Mouse (Mus musculus) neural tube, embryonic 13.5 days (tissue): ENCODE data around the gene Olfr1259. TPM values are rescaled to one million over a fixed set of nuclear protein-coding genes. Genes with fewer than 3 reads are reported as not detected.
"Not testable (repeated sequence)": the region's sequence is repeated elsewhere in the genome, so short reads cannot be mapped to it uniquely, and the experiment has no call there.

Source experiments
- ATAC-seq: fragments of 200-750 bp; cut with Nextera tagmentation; 2 replicates; pipeline ENCODE4 v1.8.0; 2017; ENCODE audit warnings: low read depth, mild to moderate bottlenecking, moderate TSS enrichment, moderate library complexity
- H3K27ac ChIP-seq: fragments of 300-500 bp; sonication (generic); replicated peaks from 2 replicates; pipeline ENCODE4 v1.5.1; 2015; ENCODE audit warnings: moderate library complexity, mild to moderate bottlenecking, inconsistent platforms
- H3K27me3 ChIP-seq: fragments of 300-500 bp; sonication (generic); 2 replicates; pipeline ENCODE4 v1.6.1; 2015; ENCODE audit warnings: mild to moderate bottlenecking, inconsistent platforms
- H3K36me3 ChIP-seq: fragments of 300-500 bp; sonication (generic); 2 replicates; pipeline ENCODE4 v1.6.1; 2015; ENCODE audit warnings: mild to moderate bottlenecking, inconsistent platforms
- H3K4me1 ChIP-seq: fragments of 300-500 bp; sonication (generic); replicated peaks from 2 replicates; pipeline ENCODE4 v1.6.1; 2015; ENCODE audit warnings: inconsistent platforms
- H3K4me2 ChIP-seq: fragments of 300-500 bp; sonication (generic); 2 replicates; pipeline ENCODE4 v1.6.1; 2015; ENCODE audit warnings: inconsistent platforms, mild to moderate bottlenecking, moderate library complexity
- H3K4me3 ChIP-seq: fragments of 300-500 bp; sonication (generic); 2 replicates; pipeline ENCODE4 v1.5.1; 2015; ENCODE audit warnings: mild to moderate bottlenecking, inconsistent platforms
- H3K9ac ChIP-seq: fragments of 300-500 bp; sonication (generic); 2 replicates; pipeline ENCODE4 v1.6.1; 2015; ENCODE audit warnings: moderate library complexity, mild to moderate bottlenecking, inconsistent platforms
- H3K9me3 ChIP-seq: fragments of 300-500 bp; sonication (generic); 2 replicates; pipeline ENCODE4 v1.6.1; 2016; ENCODE audit warnings: inconsistent platforms
- WGBS: fragments of 180-500 bp; shearing (Covaris S2); methylation state at CpG from one replicate; pipeline ENCODE4 v1.1.7; 2015; 5-methylcytosine and 5-hydroxymethylcytosine counted together
- polyA plus RNA-seq: library from polyadenylated mRNA; unstranded; fragments of >200 nt; fragmentation: Nextera tagmentation; extraction: Ambion mirVana; gene quantifications from 2 replicates; pipeline ENCODE4 v1.2.1, GENCODE M21; 2015

Gene Olfr1259
- polyA plus RNA-seq = not detected in 2 replicates

- 89% methylated on average over 5 of the region's 5 CpGs for WGBS
- Histone ChIP-seq H3K27ac (no peak within 1 kb of the TSS), H3K36me3 (no peaks in the 10 kb centered on the region), H3K4me2 (no peak within 1 kb of the TSS), H3K4me3 (no peak within 1 kb of the TSS), H3K9ac (no peak within 1 kb of the TSS), H3K4me1 (no peaks in the 10 kb centered on the region), H3K27me3 (no peaks in the 10 kb centered on the region), H3K9me3 (no peaks in the 10 kb centered on the region)
- ATAC-seq = no peak
Observed at GRCm38 (mm10) chr2:89948564-89948963, at the start of gene Olfr1259. Gene Olfr1259 (minus strand): TSS chr2:89948664.

GRCm38 (mm10) chr2:89990921-89991320, 42.5 kb upstream of the Olfr1259 start, which contains the start of gene Olfr1261:
Gene Olfr1261 (plus strand): TSS chr2:89991221.
- H3K4me3 ChIP-seq = no peak within 1 kb of the TSS
- no peak within 1 kb of the TSS for H3K4me2 ChIP-seq
- H3K36me3 ChIP-seq = no peaks in the 10 kb centered on the region
- H3K9me3 ChIP-seq = no peaks in the 10 kb centered on the region
- H3K27me3 ChIP-seq = no peaks in the 10 kb centered on the region
- no peaks in the 10 kb centered on the region for H3K4me1 ChIP-seq
- no peak within 1 kb of the TSS for H3K27ac ChIP-seq
- no peak within 1 kb of the TSS for H3K9ac ChIP-seq
- no peak for ATAC-seq

- Histone ChIP-seq H3K9me3 (no peaks in the 10 kb centered on the region), H3K36me3 (no peaks in the 10 kb centered on the region), H3K4me3 (no peak overlapping the region), H3K27ac (no peak overlapping the region), H3K27me3 (no peaks in the 10 kb centered on the region), H3K4me2 (no peak overlapping the region), H3K9ac (no peak overlapping the region), H3K4me1 (no peaks in the 10 kb centered on the region)
- ATAC-seq = no peak
- WGBS = 88% methylated on average over 2 of the region's 2 CpGs
Observed at GRCm38 (mm10) chr2:89977709-89978108, 29.2 kb upstream of the Olfr1259 start.

- Histone ChIP-seq H3K9ac (no peak within 1 kb of the TSS), H3K9me3 (no peaks in the 10 kb centered on the region), H3K27ac (no peak within 1 kb of the TSS), H3K4me3 (no peak within 1 kb of the TSS), H3K4me1 (no peaks in the 10 kb centered on the region), H3K4me2 (no peak within 1 kb of the TSS), H3K36me3 (no peaks in the 10 kb centered on the region), H3K27me3 (no peaks in the 10 kb centered on the region)
- no peak for ATAC-seq
- 51% methylated on average over 2 of the region's 2 CpGs for WGBS
Observed at GRCm38 (mm10) chr2:89974184-89974583, 25.7 kb upstream of the Olfr1259 start, which contains the start of gene Olfr1260. Gene Olfr1260 (plus strand): TSS chr2:89974340.

GRCm38 (mm10) chr2:89927009-89927408, 21.5 kb downstream of the Olfr1259 start, which contains the start of gene Olfr1258:
Gene Olfr1258 (plus strand): TSS chr2:89927309.
- Histone ChIP-seq H3K9ac (no peak within 1 kb of the TSS), H3K4me3 (no peak within 1 kb of the TSS), H3K27ac (no peak within 1 kb of the TSS), H3K4me2 (no peak within 1 kb of the TSS), H3K4me1 (no peaks in the 10 kb centered on the region), H3K9me3 (no peaks in the 10 kb centered on the region), H3K27me3 (no peaks in the 10 kb centered on the region), H3K36me3 (no peaks in the 10 kb centered on the region)
- ATAC-seq = no peak

GRCm38 (mm10) chr2:89912616-89913015, 35.8 kb downstream of the Olfr1259 start:
- H3K4me1 ChIP-seq, H3K4me2 ChIP-seq: not testable (repeated sequence)
- 92% methylated on average over 9 of the region's 9 CpGs for whole genome bisulfite sequencing

More at GRCm38 (mm10) chr2:89912616-89913015, 35.8 kb downstream of the Olfr1259 start:
- H3K4me3 ChIP-seq, H3K27me3 ChIP-seq, H3K27ac ChIP-seq, H3K36me3 ChIP-seq, H3K9ac ChIP-seq, ATAC-seq, H3K9me3 ChIP-seq: not testable (repeated sequence)

Other genes with a start within 250 kb of the Olfr1259 start
- gene Olfr1252, start 223.7 kb downstream of the Olfr1259 start, polyA plus RNA-seq = not detected in 2 replicates
- gene Olfr1253, start 191.6 kb downstream of the Olfr1259 start, polyA plus RNA-seq = not detected in 2 replicates
- gene Olfr1254, start 155.0 kb downstream of the Olfr1259 start, polyA plus RNA-seq = not detected in 2 replicates
- not detected in 2 replicates for gene Olfr1255, start 136.6 kb downstream of the Olfr1259 start, polyA plus RNA-seq
- not detected in 2 replicates for gene Olfr1256, start 107.1 kb downstream of the Olfr1259 start, polyA plus RNA-seq
- not detected in 2 replicates for gene Olfr48, start 100.5 kb downstream of the Olfr1259 start, polyA plus RNA-seq
- gene Olfr1257, start 70.2 kb downstream of the Olfr1259 start, polyA plus RNA-seq = not detected in 2 replicates
- gene Olfr1258, start 21.4 kb downstream of the Olfr1259 start, polyA plus RNA-seq = not detected in 2 replicates
- gene Olfr1260, start 25.7 kb upstream of the Olfr1259 start, polyA plus RNA-seq = not detected in 2 replicates
- gene Olfr1261, start 42.6 kb upstream of the Olfr1259 start, polyA plus RNA-seq = not detected in 2 replicates
- not detected in 2 replicates for gene Olfr1262, start 51.5 kb upstream of the Olfr1259 start, polyA plus RNA-seq
- not detected in 2 replicates for gene Olfr1263, start 63.5 kb upstream of the Olfr1259 start, polyA plus RNA-seq
- not detected in 2 replicates for gene Olfr1264, start 76.9 kb upstream of the Olfr1259 start, polyA plus RNA-seq
- not detected in 2 replicates for gene Olfr1265, start 86.7 kb upstream of the Olfr1259 start, polyA plus RNA-seq
- not detected in 2 replicates for gene Olfr140, start 114.9 kb upstream of the Olfr1259 start, polyA plus RNA-seq
- not detected in 2 replicates for gene Olfr1269, start 172.7 kb upstream of the Olfr1259 start, polyA plus RNA-seq
- gene Olfr32, start 193.6 kb upstream of the Olfr1259 start, polyA plus RNA-seq = not detected in 2 replicates
- not detected in 2 replicates for gene Olfr1270, start 204.4 kb upstream of the Olfr1259 start, polyA plus RNA-seq